Mouse (Mus musculus) olfactory bulb, adult 2 months (tissue): ENCODE measurements at regions not wholly inside any gene's neighbourhood (a gene's known extent, or its start where the extent isn't known, plus 50 kb on each side); places are given as distances from the start of the nearest gene placed in this dataset.

Source experiments
- CTCF ChIP-seq: fragments of 200-500 bp; IDR thresholded peaks from 2 replicates; pipeline ENCODE4 v1.5.1; 2012; ENCODE audit warnings: low read depth, mild to moderate bottlenecking, low read length, moderate library complexity; ENCODE audit not compliant: insufficient read depth
- POLR2A ChIP-seq: fragments of 200-500 bp; IDR thresholded peaks from 2 replicates; pipeline ENCODE4 v1.6.1; 2012; ENCODE audit warnings: mild to moderate bottlenecking, low read depth, low read length, moderate library complexity; ENCODE audit not compliant: insufficient read depth

DNA sequence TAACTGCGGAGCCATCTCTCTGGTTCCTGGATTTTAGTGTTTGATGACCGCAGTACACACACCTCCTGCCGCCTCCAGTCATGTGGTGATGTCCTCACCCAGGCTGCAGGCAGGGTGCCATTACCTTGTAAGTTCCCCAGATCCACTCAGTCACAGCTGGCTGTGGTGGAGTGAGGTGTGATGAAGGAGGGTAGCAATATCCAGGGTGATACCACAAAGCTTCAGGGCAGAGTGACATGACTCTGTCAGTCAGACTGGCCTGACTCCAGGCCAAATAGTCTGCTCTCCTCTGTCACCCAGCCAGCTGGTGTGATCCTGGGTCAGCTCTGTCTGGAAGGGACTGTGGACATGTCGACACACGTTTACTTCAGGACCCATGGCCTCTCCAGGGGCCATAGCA lies 183.7 kb downstream of the Utp6 start:
- no peak for TF ChIP-seq POLR2A
- no peak for TF ChIP-seq CTCF
